Mouse (Mus musculus): ENCODE measurements around the gene Fmo5.

The Fmo5 gene

DNA sequence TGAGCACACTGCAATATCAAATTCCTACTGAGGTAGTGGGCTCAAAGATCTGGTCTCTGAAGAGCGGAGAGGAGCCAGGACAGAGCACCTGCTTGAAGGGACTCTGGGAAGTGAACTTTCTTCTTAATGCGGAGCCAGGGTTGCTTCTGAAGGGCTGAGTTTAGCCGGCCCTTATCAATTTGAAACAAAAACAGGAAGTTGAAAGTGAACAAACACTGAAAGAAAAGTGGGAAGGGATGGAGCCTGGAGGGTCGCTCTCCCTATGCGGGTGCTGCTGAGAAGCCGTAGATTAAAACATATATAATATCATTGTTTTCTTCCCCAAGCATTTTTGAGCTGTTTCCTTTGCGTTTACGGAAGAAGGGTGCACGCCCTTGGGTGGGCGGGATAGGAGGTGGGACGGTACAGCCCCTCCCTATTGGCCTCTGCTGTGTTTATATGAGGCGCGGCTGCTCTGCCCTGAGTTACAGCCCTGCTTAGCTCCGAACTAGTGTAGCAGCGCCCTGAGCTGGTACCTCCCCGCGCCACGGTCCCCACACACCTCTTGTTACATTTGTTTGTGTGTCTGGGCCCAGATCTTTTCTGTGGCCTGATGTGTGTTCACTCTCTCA, at the start of gene Fmo5:
TSS of gene Fmo5 (plus strand) at position 414 of the 611 bp plus-strand sequence.
- DNase-seq (ENCODE audit: low read depth in 1 of 2, low spot score in 2 of 2) = peak; percentile 8 to 17

DNA sequence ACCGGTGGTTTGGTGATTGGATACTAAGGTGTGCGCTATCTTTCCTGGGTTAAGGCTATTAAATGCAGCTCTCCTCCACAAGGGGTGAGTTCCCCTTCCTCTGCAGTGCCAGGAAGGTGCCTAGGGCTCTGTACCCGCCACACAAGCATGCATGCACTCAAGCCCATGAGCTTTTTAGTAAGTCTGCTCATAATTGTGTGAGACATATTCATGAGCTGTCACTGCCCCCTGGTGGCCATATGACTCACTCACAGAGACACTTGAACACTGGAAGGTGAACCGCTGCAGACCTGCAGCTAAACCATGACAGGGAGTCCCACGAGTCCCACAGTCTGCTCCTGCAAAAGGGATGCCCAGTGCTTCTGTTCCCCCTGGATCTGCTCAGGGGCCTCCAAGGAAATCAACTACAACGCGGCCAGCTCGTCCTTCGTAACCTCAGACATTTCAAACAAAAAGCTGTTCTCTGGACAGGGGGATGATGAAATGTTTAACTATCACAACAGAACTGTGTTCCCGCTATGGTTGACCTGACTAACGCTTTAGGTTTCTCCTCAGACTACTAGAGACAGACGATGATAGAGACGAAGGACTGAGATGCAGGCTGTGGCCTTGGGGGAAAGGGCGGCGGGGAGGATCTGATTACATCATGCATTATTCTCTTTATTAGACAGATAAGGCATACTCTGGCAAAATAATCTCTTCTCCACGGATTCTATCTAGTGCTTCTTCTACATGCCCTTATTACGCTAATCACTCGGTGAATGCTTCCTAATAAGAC, 43.0 kb upstream of the Fmo5 start:
- DNase-seq (ENCODE audit: low read depth in 1 of 2, low spot score in 2 of 2) = peak in 1 of 2 experiments; percentile 16

DNA sequence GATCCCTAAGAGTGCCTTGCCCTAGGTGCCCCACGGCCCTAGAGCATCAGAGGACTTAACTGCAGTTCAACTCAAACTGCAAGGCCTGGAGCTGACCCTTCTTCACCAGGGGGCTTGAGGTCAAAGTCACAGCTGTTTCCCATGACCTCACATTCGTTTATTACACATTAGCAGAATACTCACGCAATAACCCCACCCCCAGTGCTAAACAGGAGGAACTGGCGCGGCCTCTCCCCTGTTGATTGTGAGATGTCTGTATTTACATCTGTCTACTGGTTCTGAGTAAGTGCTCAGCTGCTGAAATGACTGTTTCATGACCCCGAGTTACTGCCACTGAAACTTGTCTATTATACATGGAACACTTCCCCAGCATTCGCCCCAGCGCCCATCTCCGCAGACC, 40.9 kb upstream of the Fmo5 start:
- no peak for DNase-seq (ENCODE audit: low read depth in 1 of 2, low spot score in 2 of 2)

DNA sequence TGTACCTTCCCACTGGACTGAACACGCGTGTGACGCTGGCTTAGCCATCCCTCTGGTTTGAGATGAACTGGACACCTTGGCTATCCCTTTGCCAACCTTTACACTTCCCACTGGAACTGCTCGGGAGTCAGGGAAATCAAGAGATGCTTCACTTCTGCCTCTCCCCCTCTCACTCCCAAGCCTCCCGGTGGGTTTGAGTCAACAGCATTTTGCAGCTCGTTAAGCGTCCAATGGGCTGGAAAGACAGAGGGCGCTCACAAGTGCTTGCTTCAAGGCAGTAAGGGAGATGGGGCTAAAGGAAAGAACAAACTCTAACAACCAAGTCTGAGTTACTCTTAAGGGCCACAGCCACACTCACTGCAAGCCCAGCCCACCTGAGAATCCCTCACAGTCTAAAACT, 37.9 kb upstream of the Fmo5 start:
- DNase-seq (ENCODE audit: low read depth in 1 of 2, low spot score in 2 of 2) = no peak

DNA sequence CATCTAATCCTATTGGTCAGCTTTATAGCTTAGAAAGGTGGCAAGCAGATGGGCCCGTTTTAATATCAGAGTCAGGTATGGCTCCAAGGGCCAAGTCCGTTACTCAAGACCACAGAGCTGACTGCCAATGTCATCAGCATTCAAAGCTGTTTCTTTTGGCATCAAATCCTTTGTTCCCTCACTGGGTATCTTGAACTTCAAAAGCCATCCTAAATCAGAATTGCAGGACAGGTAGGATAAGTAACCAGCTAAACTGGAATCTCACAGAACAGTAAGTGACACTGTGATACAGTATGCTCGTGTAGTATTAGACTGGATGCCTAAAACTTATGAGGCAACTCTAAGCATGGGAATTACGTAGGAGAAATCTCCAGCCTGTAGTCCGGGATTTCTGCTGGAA, 35.5 kb upstream of the Fmo5 start:
- DNase-seq (ENCODE audit: low read depth in 1 of 2, low spot score in 2 of 2) = no peak

DNA sequence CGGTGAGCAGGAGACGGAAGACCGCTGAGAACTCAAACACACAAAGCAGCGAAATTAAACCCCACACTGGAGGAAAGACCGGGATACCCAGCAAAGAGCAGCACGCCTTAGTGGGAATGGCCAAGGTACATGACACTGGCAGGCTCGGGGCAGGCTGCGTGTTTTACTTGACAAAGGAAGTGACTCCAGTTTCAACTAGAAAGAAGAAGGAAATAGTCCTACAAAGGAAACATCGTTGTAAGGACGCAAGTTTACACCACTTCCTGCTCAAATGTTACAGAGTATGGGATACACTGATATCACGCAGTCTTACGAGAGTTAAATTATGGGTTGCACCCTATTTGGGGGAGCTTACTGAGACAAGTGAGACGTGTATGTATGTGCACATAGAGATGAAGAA, 34.5 kb upstream of the Fmo5 start:
- DNase-seq (ENCODE audit: low read depth in 1 of 2, low spot score in 2 of 2) = no peak

DNA sequence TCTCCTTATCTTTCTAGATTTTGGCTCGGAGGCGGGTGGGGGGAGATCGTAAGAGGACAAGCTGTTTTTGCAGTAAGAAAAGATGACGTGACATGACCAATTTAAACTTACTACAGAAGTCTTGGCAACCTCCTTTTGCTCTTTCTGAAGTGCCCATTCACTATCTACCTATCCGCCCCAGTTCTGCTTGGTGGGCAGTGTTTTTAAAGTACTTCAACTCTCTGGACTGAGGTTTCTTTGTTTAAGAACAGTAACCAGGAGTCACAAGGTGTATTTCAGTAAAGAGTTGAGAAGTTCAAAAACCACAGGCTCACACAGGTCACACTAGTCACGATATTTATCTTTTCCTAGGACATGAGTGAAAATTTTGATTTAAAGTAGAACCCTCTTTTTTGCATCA, 33.5 kb upstream of the Fmo5 start:
- DNase-seq (ENCODE audit: low read depth in 1 of 2, low spot score in 2 of 2) = no peak

DNA sequence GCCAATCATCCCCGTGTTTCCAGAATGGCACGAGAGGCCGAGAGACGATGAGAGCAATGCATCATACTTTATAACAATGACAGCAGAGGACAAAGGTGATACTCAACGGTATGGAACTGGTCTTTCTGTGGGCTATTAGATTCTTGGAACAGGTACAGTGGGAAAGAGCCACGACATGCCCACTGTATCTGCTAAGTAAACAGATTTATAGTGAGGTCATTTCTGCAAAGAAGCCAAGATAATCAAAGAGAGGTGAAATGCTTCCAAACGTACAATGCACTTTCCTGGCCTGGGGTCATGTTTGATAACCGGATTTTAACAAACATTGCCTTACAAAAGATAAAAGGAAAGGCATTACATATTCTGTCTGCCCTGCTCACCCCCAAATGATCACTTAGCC, 31.8 kb upstream of the Fmo5 start:
- DNase-seq (ENCODE audit: low read depth in 1 of 2, low spot score in 2 of 2) = no peak

DNA sequence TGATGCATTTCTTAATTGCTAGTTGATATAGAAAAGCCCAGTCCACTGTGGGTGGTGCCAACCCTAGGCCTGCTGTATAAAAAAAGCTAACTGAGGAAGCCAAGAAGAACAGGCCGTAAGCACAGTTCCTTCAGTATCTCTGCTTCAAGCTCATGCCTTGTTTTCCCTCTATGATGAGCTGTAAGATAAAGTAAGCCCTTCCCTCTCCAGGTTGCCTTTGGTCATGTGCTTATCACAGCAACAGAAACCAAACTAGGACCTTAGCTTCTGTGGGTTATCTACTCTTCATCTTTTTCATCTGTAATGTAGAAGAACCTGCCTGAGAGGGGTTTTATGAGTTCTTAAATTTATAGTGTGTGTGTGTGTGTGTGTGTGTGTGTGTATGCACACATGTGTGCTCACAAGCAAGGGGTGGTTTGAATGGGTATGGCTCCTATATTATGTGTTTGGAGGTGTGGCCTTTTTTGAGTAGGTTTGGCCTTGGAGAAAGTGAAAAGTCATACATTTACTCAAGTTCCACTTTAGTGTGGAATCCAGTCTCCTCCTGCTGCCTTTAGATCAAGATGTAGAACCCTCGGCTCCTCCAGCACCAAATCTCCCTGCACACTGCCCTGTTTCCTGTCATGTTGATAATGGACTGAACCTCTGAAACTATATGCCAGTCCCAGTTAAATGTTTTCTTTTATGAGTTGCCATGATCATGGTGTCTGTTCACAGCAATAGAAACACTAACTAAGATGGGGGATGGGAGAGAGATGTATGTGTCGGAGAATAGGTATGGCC, 28.4 kb upstream of the Fmo5 start:
- DNase-seq (ENCODE audit: low read depth in 1 of 2, low spot score in 2 of 2) = no peak

DNA sequence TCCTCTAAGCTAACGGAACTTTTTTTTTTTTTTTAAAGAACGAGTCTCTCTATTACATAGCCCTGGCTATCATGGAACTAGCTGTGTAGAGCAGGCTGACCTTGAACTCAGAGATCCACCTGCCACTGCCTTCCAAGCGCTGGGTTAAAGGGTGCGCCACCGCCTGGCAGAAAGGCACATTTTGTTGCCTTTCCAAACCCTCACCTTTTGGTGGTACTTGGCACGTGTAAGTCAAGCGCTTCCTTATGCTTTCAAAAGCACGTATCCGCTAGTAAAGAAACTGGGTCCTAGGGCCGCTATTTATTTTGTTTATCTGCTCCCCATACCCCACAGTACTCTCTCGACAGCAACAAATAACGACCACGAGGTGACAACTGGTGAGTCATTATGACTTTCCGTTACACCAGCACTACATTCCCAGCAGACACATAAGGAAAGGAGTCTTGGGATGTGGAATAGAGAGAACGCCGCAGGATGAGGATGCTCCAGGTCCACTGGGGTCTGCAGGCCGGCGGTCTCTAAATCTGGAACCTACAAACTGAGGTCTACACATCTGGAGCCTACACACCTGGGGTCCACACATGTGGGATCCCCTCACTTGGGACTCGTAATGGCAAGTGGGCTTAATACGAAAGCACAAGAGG, 19.3 kb upstream of the Fmo5 start:
- DNase-seq (ENCODE audit: low read depth in 1 of 2, low spot score in 2 of 2) = peak in 1 of 2 experiments; percentile 9

DNA sequence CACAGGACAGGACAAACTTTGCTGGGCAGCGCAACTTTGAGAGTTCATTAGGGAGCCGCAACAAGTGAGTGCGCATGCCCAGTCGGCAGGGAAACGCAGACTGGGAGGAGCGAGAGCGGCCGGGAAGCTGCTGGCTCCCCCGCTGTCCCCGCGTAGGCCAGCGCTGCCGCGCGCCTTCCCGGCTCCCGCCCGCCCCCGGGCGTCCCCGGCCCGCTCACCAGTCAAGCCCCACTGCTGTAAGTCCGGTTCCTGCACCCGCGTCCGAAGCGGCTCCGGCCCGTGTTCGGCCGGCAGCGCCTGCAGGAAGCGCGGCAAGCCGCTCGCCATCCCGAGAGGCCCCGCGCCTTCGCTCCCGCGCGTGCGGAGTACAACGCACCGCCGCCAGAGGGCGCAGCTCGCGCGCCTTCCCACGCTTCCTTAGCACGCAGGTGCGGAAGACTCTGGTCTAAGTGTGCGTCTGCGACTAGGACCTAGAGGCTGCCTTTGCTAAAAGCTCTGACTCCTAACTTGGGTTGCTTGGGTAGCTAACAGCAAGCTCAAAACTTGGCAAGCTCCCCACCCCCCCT, 18.7 kb upstream of the Fmo5 start, which contains the start of gene Chd1l:
TSS of gene Chd1l (minus strand) at position 359 of the 566 bp plus-strand sequence.
- peak; percentile 66 to 85 for DNase-seq (ENCODE audit: low read depth in 1 of 2, low spot score in 2 of 2)

DNA sequence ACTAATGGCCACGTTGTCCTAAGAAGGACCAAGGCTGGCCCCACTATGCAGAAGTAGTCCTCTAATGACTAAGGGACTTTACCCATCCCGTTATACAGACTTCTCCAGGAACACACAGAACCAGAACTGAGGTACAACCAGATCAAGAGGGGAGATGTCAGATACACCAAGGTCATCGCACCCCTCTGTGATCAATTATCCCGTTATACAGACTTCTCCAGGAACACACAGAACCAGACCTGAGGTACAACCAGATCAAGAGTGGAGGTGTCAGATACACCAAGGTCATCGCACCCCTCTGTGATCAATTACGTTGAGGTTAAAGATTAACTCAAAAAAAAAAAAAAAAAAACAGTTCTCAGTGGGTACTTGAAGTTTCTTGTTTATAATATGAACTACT, 17.6 kb upstream of the Fmo5 start:
- DNase-seq (ENCODE audit: low read depth in 1 of 2, low spot score in 2 of 2) = no peak

DNA sequence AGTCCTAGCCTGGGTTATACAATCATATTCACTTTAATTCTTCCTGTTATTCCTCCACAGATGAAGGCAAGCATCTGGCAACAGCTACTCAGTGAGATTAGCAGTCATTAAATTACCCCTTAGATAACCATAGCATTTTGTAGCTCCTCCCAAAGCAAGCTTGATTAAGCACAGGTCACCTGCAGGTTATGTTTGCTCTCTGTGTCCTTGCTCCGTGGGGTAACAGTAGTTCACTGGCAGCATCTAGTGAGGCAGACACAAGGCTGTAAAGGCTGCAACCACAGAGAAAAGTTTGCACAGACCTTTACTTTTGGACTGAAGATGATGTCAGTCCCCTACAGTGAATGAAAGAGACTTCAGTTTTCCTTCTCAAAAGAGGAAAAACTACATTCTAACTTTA, 13.4 kb upstream of the Fmo5 start:
- no peak for DNase-seq (ENCODE audit: low read depth in 1 of 2, low spot score in 2 of 2)

DNA sequence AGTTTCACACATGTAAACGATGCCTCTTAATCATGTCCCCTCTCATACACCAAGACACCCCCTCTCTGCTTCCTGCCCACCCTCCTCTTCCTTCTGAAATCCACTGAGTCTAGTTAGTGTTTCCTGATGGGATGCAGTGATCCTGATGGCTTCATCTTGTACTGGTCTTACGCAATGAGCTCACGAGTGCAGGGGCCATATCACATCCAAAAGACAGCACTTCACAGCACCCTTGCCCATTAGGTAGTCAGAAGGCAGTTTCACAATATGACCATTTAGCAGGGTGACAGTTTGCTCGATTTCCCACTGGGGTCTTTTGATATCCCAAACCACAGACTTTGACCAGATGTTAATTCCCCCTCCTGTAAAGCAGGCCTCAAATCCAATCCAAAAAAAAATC, 12.7 kb upstream of the Fmo5 start:
- DNase-seq (ENCODE audit: low read depth in 1 of 2, low spot score in 2 of 2) = no peak

DNA sequence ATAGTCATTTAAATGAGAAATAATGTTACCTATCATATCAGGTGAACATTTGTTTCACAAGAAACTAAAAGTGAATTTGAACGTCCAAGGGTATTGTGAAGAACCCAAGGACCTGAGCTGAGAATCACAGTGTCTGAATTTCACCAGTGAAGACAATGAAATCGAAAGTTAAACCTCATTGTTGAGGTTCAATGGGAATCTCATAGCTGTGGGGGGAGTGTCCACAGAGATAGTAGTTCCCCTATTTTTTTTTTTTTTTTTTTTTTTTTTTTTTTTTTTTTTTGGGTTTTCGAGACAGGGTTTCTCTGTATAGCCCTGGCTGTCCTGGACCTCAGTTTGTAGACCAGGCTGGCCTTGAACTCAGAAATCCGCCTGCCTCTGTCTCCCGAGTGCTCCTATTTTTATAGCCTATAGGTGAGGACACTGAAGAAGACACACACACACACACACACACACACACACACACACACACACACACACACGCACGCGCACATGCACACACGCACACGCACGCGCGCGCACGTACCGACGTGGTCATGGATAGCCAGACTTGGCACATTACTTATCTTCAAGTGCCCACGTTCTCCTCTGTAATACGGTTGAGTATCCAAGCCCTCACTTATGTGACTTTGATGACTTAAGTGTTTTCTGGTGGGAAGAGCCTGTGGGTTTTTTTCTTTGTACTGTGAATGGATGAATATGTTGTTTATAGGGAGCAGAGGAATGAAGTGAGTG, 11.3 kb upstream of the Fmo5 start:
- no peak for DNase-seq (ENCODE audit: low read depth in 1 of 2, low spot score in 2 of 2)

DNA sequence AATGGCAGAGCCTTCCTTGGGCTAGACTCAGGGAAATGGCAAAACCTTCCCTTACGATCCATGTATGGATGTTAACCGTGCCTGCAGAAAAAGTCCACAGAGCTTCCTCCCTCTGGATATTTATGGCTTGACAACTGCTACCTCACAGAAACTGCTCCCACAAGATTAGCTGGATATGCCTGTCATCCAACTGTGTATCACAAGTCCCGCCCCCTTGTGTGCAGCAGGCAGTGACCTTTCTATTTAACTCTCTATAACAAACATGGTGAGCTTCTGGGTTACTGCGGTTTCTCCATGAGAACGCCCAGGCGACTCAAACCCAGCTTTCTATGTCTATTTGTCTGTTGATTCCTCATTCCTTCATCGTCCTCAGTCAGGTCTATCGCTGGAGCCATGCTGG, 10.7 kb upstream of the Fmo5 start:
- no peak for DNase-seq (ENCODE audit: low read depth in 1 of 2, low spot score in 2 of 2)

DNA sequence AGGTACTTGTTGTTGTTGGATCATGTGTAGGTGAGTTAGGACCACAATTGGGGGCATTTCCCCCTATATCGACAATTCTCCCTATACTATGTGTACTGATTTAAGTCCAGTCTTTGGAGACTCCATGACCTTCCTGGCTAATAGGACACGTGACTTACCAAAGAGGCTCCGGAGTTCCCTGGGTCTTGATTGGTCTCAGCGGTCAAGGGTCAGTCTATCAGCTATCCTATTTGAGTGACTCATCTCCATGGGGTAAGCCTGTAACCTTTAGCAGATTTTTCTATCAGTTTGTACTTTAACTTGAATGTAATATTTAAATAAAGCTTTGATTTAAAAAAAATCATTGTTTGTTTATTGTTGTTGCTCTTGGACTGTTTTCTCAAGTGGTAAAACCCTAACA, 7.9 kb upstream of the Fmo5 start:
- DNase-seq (ENCODE audit: low read depth in 1 of 2, low spot score in 2 of 2) = no peak

DNA sequence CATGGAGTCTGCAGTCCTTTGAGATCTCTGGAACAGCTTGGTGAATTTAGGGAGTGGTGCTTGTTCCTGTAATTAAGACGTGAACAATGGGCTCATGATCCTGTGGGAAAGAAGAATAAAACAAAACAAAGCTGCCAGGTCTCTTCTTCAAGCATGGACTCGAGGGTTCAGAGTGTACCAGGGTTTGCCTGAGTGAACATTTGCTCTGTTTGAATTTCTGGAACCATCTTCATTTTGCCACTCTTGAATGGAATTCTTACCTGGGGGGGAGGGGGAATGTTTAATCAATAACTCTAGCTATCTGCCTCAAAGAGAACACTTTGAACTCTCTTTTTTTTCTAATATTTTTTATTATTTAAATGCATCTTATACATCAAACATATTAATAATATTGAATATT, 4.0 kb upstream of the Fmo5 start:
- DNase-seq (ENCODE audit: low read depth in 1 of 2, low spot score in 2 of 2) = no peak

DNA sequence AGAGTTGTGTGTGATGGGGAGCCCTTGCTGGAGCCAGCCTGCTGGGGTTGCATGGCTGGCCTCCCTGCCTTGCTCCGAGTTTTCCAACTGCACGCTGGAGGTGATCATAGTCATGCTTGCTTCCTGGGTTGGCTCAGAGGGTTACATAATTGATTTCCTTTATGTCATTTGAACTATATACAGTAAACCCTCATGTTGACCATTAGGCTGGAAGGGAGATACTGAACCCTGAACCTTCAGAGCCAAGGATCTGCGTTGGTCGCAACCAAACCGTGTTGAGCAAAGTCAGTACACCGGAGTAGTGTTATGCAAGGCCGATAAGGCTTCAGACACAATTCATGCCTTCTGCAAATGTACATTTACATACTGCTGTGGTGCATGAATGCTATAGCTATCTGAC, 711 bp upstream of the Fmo5 start:
- DNase-seq (ENCODE audit: low read depth in 1 of 2, low spot score in 2 of 2) = no peak

DNA sequence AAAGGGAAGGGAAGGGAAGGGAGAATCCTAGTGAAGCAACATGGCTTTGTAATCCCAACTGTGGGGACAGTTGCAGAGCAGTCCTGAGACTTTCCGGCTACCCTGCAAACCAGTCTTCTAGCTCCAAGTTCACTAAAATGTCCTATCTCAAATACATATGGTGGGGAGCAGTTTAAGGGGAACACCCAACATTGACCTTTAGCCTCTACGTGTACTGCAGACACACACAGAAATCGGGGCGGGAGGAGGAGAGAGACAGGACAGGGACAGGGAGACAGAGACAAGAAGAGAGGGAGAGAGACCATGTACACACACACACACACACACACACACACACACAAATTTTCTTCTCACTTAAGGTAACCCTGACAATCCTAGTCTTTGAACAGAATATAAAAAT, 1.3 kb downstream of the Fmo5 start:
- DNase-seq (ENCODE audit: low read depth in 1 of 2, low spot score in 2 of 2) = no peak

DNA sequence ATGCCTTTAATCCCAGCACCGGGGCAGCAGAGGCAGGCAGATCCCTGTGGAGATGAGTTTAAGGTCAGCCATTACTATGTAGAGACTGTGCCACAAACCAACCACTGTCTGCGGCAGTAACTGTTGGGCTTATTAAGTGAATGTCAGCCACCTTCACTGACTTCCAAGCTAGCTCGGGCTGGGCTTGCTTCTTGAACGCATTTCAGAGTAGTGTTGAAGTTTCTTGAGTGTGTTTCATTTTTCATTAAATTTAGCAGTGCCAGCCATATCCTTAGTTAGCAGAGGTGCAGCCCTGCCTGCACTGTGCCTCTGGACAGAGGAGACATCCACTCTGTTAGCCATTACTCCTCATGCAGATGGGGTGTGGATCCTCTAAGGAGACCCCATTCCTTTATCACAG, 2.1 kb downstream of the Fmo5 start:
- DNase-seq (ENCODE audit: low read depth in 1 of 2, low spot score in 2 of 2) = no peak
